Mouse (Mus musculus): ENCODE measurements at regions not wholly inside any gene's neighbourhood (a gene's known extent, or its start where the extent isn't known, plus 50 kb on each side); places are given as distances from the start of the nearest gene placed in this dataset.
"Not testable (repeated sequence)": the region's sequence is repeated elsewhere in the genome, so short reads cannot be mapped to it uniquely, and the experiment has no call there.

DNA sequence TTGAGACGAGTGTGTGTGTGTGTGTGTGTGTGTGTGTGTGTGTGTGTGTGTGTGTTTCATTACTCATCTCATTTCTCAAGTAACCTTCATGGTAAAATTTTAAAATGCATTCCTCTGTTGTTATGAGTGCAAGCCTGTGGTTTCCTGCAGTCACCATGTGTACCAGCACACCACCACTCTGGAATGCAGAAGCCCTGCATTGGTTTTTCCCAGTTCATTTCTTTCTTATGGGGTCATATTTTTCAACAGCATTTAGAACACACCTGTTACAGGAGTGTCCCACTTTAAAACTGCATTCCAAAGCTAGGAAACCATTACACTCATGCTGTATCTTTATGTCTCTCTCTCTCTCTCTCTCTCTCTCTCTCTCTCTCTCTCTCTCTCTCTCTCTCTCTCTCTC is 620.2 kb downstream of the Dad1 start:
- not testable (repeated sequence) for H3K27me3 ChIP-seq (replicated peaks; ENCODE audit: control insufficient read depth, insufficient read depth, low read length); H3K9ac ChIP-seq (ENCODE audit: low read depth, low read length); ATAC-seq; H3K27ac ChIP-seq (ENCODE audit: low read depth, low read length); H3K9me3 ChIP-seq (ENCODE audit: control insufficient read depth, low read length); H3K36me3 ChIP-seq (ENCODE audit: control insufficient read depth, insufficient read depth, low read length); H3K4me2 ChIP-seq (ENCODE audit: low read length); H3K4me3 ChIP-seq (ENCODE audit: low read length); H3K4me1 ChIP-seq (ENCODE audit: control insufficient read depth, insufficient read depth, low read depth, low read length)
- 74% methylated on average over 1 of the region's 1 CpGs for WGBS

GRCm38 (mm10) chr14:53621376-53621775 is 632.5 kb downstream of the Dad1 start:
- not testable (repeated sequence) for H3K9ac ChIP-seq (ENCODE audit: low read depth, low read length); ATAC-seq
- WGBS = 54% methylated on average over 4 of the region's 4 CpGs

GRCm38 (mm10) chr14:53616061-53616460 is 637.8 kb downstream of the Dad1 start:
- not testable (repeated sequence) for H3K4me2 ChIP-seq (ENCODE audit: low read length); H3K27ac ChIP-seq (ENCODE audit: low read depth, low read length); H3K4me3 ChIP-seq (ENCODE audit: low read length); ATAC-seq; H3K9ac ChIP-seq (ENCODE audit: low read depth, low read length); H3K27me3 ChIP-seq (replicated peaks; ENCODE audit: control insufficient read depth, insufficient read depth, low read length); H3K36me3 ChIP-seq (ENCODE audit: control insufficient read depth, insufficient read depth, low read length); H3K4me1 ChIP-seq (ENCODE audit: control insufficient read depth, insufficient read depth, low read depth, low read length); H3K9me3 ChIP-seq (ENCODE audit: control insufficient read depth, low read length)
- WGBS = 53% methylated on average over 3 of the region's 3 CpGs

More at GRCm38 (mm10) chr14:53621376-53621775, 632.5 kb downstream of the Dad1 start:
- not testable (repeated sequence) for H3K4me1 ChIP-seq (ENCODE audit: control insufficient read depth, insufficient read depth, low read depth, low read length); H3K27ac ChIP-seq (ENCODE audit: low read depth, low read length); H3K9me3 ChIP-seq (ENCODE audit: control insufficient read depth, low read length); H3K4me2 ChIP-seq (ENCODE audit: low read length); H3K4me3 ChIP-seq (ENCODE audit: low read length); H3K36me3 ChIP-seq (ENCODE audit: control insufficient read depth, insufficient read depth, low read length); H3K27me3 ChIP-seq (replicated peaks; ENCODE audit: control insufficient read depth, insufficient read depth, low read length)

DNA sequence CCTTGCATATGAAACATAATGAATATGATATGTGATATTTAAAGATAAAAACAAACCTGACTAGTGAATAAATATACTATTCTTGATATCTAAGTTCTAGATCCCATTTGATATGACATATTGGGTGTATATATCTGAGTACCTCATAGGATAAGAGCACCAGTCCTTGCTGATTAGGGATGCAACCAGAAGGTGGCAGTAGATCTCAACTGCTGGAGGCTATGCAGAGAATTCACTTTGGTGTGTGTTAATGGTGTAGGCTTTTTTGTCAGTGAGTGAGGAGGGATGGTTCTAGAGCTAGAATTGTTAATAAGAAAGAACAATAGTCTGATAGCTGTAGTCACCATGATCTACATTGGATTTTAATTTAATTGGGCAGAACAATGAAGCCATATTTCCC is 639.6 kb downstream of the Dad1 start:
- H3K9ac ChIP-seq (ENCODE audit: low read depth, low read length) = no peak overlapping the region
- no peaks in the 10 kb centered on the region for H3K36me3 ChIP-seq (ENCODE audit: control insufficient read depth, insufficient read depth, low read length)
- no peaks in the 10 kb centered on the region for H3K4me1 ChIP-seq (ENCODE audit: control insufficient read depth, insufficient read depth, low read depth, low read length)
- ATAC-seq = no peak
- no peak overlapping the region for H3K27ac ChIP-seq (ENCODE audit: low read depth, low read length)
- no peaks in the 10 kb centered on the region for H3K9me3 ChIP-seq (ENCODE audit: control insufficient read depth, low read length)
- H3K4me2 ChIP-seq (ENCODE audit: low read length) = no peak overlapping the region
- no peaks in the 10 kb centered on the region for H3K27me3 ChIP-seq (replicated peaks; ENCODE audit: control insufficient read depth, insufficient read depth, low read length)
- H3K4me3 ChIP-seq (ENCODE audit: low read length) = no peak overlapping the region

- ATAC-seq; H3K4me3 ChIP-seq (ENCODE audit: low read length); H3K9ac ChIP-seq (ENCODE audit: low read depth, low read length); H3K9me3 ChIP-seq (ENCODE audit: control insufficient read depth, low read length); H3K27ac ChIP-seq (ENCODE audit: low read depth, low read length); H3K4me1 ChIP-seq (ENCODE audit: control insufficient read depth, insufficient read depth, low read depth, low read length); H3K36me3 ChIP-seq (ENCODE audit: control insufficient read depth, insufficient read depth, low read length); H3K27me3 ChIP-seq (replicated peaks; ENCODE audit: control insufficient read depth, insufficient read depth, low read length); H3K4me2 ChIP-seq (ENCODE audit: low read length): not testable (repeated sequence)
- WGBS = 50% methylated on average over 3 of the region's 3 CpGs
Measured at GRCm38 (mm10) chr14:53599299-53599698, 654.6 kb downstream of the Dad1 start.

DNA sequence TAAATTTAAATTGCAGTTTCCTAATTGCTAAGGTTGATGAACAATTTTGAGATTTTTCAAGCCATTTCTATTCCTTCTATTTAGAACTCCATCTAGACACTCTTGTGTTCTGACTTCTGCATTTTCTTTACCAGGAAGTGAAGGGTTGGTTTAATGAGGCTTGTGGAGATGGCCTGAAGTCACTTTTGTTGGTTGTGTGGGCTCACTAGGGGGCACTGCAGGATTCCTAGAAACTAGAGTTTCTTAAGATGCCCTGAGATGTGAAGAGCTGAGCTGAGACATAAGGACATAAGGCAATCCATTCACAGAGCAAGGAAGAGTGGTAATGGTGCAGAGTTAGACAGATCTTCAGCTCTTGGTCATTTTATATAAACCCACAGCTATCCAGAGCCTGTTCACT is 656.6 kb downstream of the Dad1 start:
- not testable (repeated sequence) for H3K36me3 ChIP-seq (ENCODE audit: control insufficient read depth, insufficient read depth, low read length); H3K4me3 ChIP-seq (ENCODE audit: low read length); H3K4me2 ChIP-seq (ENCODE audit: low read length); H3K9me3 ChIP-seq (ENCODE audit: control insufficient read depth, low read length); H3K4me1 ChIP-seq (ENCODE audit: control insufficient read depth, insufficient read depth, low read depth, low read length); H3K27me3 ChIP-seq (replicated peaks; ENCODE audit: control insufficient read depth, insufficient read depth, low read length); H3K27ac ChIP-seq (ENCODE audit: low read depth, low read length); H3K9ac ChIP-seq (ENCODE audit: low read depth, low read length); ATAC-seq

GRCm38 (mm10) chr14:53590601-53591000 is 663.3 kb downstream of the Dad1 start:
- not testable (repeated sequence) for H3K9ac ChIP-seq (ENCODE audit: low read depth, low read length); H3K4me1 ChIP-seq (ENCODE audit: control insufficient read depth, insufficient read depth, low read depth, low read length); H3K9me3 ChIP-seq (ENCODE audit: control insufficient read depth, low read length); H3K4me3 ChIP-seq (ENCODE audit: low read length); ATAC-seq; H3K27ac ChIP-seq (ENCODE audit: low read depth, low read length); H3K36me3 ChIP-seq (ENCODE audit: control insufficient read depth, insufficient read depth, low read length); H3K4me2 ChIP-seq (ENCODE audit: low read length); H3K27me3 ChIP-seq (replicated peaks; ENCODE audit: control insufficient read depth, insufficient read depth, low read length)
- 51% methylated on average over 6 of the region's 6 CpGs for WGBS

GRCm38 (mm10) chr14:53582528-53582927 is 671.4 kb downstream of the Dad1 start:
- not testable (repeated sequence) for H3K4me1 ChIP-seq (ENCODE audit: control insufficient read depth, insufficient read depth, low read depth, low read length); H3K4me2 ChIP-seq (ENCODE audit: low read length); H3K4me3 ChIP-seq (ENCODE audit: low read length); ATAC-seq; H3K27ac ChIP-seq (ENCODE audit: low read depth, low read length); H3K36me3 ChIP-seq (ENCODE audit: control insufficient read depth, insufficient read depth, low read length); H3K9ac ChIP-seq (ENCODE audit: low read depth, low read length); H3K9me3 ChIP-seq (ENCODE audit: control insufficient read depth, low read length); H3K27me3 ChIP-seq (replicated peaks; ENCODE audit: control insufficient read depth, insufficient read depth, low read length)
- WGBS = 96% methylated on average over 6 of the region's 6 CpGs

GRCm38 (mm10) chr14:53581734-53582133 is 672.2 kb downstream of the Dad1 start:
- WGBS = 64% methylated on average over 3 of the region's 3 CpGs
- H3K9me3 ChIP-seq (ENCODE audit: control insufficient read depth, low read length); H3K4me2 ChIP-seq (ENCODE audit: low read length); ATAC-seq; H3K4me3 ChIP-seq (ENCODE audit: low read length); H3K9ac ChIP-seq (ENCODE audit: low read depth, low read length); H3K27ac ChIP-seq (ENCODE audit: low read depth, low read length); H3K4me1 ChIP-seq (ENCODE audit: control insufficient read depth, insufficient read depth, low read depth, low read length); H3K27me3 ChIP-seq (replicated peaks; ENCODE audit: control insufficient read depth, insufficient read depth, low read length); H3K36me3 ChIP-seq (ENCODE audit: control insufficient read depth, insufficient read depth, low read length): not testable (repeated sequence)

GRCm38 (mm10) chr14:53576927-53577326 is 677.0 kb downstream of the Dad1 start:
- H3K9ac ChIP-seq (ENCODE audit: low read depth, low read length); H3K27ac ChIP-seq (ENCODE audit: low read depth, low read length): not testable (repeated sequence)

More at GRCm38 (mm10) chr14:53576927-53577326, 677.0 kb downstream of the Dad1 start:
- H3K27me3 ChIP-seq (replicated peaks; ENCODE audit: control insufficient read depth, insufficient read depth, low read length); H3K36me3 ChIP-seq (ENCODE audit: control insufficient read depth, insufficient read depth, low read length); H3K4me2 ChIP-seq (ENCODE audit: low read length); ATAC-seq; H3K4me1 ChIP-seq (ENCODE audit: control insufficient read depth, insufficient read depth, low read depth, low read length); H3K4me3 ChIP-seq (ENCODE audit: low read length); H3K9me3 ChIP-seq (ENCODE audit: control insufficient read depth, low read length): not testable (repeated sequence)
- WGBS = 95% methylated on average over 1 of the region's 1 CpGs

All from hindbrain, embryonic 16.5 days (tissue).